Mouse (Mus musculus): ENCODE results near the gene Tmem121. TPM values are rescaled to one million over a fixed set of nuclear protein-coding genes. Genes with fewer than 3 reads are reported as not detected.

The Tmem121 gene
- polyA plus RNA-seq, 1 experiment from 2014 or later: 44.9 TPM

Other genes starting within 250 kb of the Tmem121 start
- 60.6 and 60.8 TPM in 2 replicates for gene Nudt14, start 243.8 kb upstream of the Tmem121 start, polyA plus RNA-seq (2015; fragmentation: Nextera tagmentation; extraction: Ambion mirVana)
- 57.4 and 60.2 TPM in 2 replicates for gene Btbd6, start 209.4 kb upstream of the Tmem121 start, polyA plus RNA-seq (2015; fragmentation: Nextera tagmentation; extraction: Ambion mirVana)
- 56.0 and 58.5 TPM in 2 replicates for gene Brf1, start 185.2 kb upstream of the Tmem121 start, polyA plus RNA-seq (2015; fragmentation: Nextera tagmentation; extraction: Ambion mirVana)
- 34.6 and 35.1 TPM in 2 replicates for gene Pacs2, start 171.4 kb upstream of the Tmem121 start, polyA plus RNA-seq (2015; fragmentation: Nextera tagmentation; extraction: Ambion mirVana)
- gene Tex22, start 111.4 kb upstream of the Tmem121 start, polyA plus RNA-seq (2015; fragmentation: Nextera tagmentation; extraction: Ambion mirVana): 0.40 TPM in 1 of 2 replicates, not detected in the other
- gene Mta1, start 87.7 kb upstream of the Tmem121 start, polyA plus RNA-seq (2015; fragmentation: Nextera tagmentation; extraction: Ambion mirVana): 17.2 and 18.1 TPM in 2 replicates
- gene Crip2, start 45.7 kb upstream of the Tmem121 start, polyA plus RNA-seq (2015; fragmentation: Nextera tagmentation; extraction: Ambion mirVana): 370 and 393 TPM in 2 replicates
- 23.7 and 27.3 TPM in 2 replicates for gene Crip1, start 39.6 kb upstream of the Tmem121 start, polyA plus RNA-seq (2015; fragmentation: Nextera tagmentation; extraction: Ambion mirVana)
- 12.7 and 16.3 TPM in 2 replicates for gene Tedc1, start 29.5 kb upstream of the Tmem121 start, polyA plus RNA-seq (2015; fragmentation: Nextera tagmentation; extraction: Ambion mirVana)